Mouse (Mus musculus) lung, postnatal 36 days (tissue): ENCODE results near the gene Sh3kbp1.
A peak's percentile ranks its signal among the peaks of the same experiment; 100 is the strongest.

Source experiments
- DNase-seq: peaks from one replicate; pipeline ENCODE4 v3.0.0; 2022; ENCODE audit warnings: mixed read lengths

Sh3kbp1 gene

DNA sequence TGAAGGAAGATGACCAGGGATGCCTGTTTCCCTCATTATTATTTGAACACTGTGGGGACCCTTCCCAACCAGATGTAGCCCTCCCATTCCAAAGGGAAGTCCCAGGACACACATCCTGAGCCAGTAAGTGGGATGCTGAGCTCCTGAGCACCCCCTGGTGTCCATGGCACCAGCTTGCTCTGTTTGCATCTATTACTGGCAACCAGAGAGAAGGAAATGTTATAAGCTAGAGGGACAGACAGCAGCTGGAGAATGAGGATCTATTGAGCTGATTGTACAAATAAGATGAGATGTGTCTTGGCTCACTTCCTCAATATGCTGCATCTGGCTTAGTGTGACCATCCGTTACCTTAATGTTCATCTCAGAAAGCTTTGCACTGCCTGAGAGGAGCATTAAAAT, 124.8 kb downstream of the Sh3kbp1 start:
- peak; percentile 55 for DNase-seq

DNA sequence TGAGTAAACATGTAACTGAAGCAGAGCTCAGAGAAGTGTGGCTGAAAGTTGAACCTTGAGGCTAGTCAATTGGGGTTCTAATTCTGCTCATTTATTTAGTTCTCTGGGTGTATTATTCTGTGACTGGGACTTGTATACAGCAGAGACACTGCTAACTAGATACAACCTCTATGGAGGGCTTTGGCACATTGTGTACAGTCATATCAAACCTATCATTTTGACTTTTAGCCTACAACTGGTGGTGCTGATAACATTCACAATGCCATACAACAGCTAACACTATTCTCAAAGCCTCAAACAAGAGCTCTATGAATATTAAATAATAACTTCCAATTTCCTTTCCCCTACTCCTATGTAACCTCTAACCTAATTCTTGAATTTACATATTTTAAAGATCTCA, 129.2 kb downstream of the Sh3kbp1 start:
- no peak for DNase-seq

DNA sequence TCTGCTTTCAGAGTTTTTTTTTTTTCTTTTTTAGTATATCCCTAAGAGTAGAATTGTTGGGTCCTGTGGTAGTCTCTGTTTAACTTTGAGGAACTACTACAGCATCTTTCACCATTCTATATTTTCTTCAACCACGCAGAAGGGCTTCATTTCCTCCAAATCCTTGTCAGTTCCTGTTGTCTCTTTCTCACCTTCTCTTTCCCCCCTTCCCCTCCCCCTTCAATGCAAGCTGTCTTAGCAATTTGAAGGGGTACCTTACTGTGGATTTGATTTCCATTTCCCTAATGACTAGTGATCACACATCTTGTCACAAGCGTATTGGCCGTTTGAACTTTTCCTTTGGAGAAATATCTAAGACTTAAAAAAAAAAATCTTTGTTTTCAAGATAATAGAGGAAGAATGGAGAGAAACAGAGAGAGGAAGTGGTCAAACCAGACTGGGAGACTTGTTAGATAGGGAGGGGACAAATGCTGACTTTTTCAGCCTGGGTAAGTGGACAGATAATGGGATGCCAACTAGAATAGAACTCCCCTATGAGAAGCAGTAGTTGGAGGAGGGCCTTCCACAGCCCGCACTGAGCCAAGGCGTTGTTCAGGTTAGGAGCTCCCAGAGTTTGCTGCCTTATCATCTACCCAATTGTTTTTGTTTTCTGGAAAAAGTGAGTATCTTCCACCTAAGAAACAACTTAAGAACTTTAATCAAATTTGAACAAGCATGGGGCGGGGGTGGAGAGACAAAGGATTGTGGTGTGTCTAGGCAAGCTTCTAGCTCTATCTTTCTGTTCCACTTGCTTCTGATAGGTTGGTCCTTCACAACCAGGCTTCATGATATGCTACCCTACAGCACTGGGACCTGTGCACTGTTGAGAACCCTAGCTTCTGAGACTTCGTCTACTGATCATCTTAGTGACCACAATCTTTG, 130.1 kb downstream of the Sh3kbp1 start:
- DNase-seq = no peak

DNA sequence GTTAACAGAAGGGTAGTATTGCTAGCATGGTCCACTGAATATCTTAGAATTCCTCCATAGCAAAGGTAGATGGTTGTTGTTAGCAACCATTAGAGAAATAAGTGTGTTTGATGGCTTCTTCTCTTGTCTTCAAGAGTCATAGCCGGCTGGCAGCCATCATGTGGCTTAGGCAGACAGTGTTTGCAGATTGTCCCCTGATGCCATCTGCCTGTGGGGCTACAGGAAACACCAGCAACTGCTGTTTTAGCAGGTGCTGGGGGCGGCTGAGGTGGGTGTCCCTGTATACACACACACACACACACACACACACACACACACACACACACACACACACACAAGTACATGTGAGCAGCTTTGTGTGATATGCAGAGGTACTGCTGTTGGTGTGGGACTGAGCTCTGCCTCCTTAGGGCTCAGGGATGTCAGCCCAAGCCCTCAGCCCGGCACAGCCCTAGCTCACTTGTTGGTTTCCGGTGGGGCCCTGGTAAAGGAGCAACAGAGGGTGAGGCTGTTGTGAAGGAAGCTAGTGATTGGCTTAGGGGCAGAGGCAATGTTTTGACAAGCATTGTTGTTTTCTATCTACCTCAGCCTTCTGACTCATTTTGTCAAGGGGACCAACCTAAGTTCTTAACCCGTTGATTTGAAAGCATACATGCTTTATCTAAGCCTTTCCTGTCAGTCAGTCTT, 130.9 kb downstream of the Sh3kbp1 start:
- peak; percentile 11 for DNase-seq

DNA sequence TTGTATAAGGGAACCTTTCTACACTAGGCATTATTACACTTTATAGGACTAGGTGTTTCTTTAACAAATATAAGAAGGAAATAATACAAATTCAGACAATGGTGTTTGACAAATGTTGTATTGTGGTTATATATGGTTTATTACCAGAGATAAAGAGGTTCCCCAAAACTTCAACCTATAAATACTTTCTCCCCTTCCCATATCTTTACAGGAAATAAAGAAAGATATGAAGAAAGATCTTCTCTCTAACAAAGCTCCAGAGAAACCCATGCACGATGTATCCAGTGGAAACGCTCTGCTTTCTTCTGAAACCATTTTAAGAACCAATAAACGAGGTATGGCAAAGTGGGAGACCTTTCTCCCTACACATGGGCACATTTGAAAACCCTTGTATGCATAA, 136.7 kb downstream of the Sh3kbp1 start:
- DNase-seq = no peak

DNA sequence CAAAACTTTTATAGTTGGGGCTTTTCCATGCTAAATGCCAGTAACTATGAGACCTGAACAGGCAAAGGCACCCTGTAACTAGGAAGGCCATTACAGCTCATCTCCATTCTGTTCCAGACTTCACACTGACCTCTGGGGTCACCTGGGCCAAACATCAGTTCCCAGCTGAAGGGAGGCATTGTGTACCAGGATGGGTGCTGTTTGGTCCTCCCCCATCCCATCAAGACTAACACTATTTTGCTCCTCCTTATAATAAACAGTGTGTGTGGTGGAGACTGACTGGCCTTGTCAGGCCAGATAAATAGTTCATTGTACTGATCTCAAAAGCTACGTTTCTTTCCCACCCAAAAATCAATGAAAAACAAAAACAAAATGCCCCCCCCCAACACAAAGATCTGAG, 138.8 kb downstream of the Sh3kbp1 start:
- no peak for DNase-seq

DNA sequence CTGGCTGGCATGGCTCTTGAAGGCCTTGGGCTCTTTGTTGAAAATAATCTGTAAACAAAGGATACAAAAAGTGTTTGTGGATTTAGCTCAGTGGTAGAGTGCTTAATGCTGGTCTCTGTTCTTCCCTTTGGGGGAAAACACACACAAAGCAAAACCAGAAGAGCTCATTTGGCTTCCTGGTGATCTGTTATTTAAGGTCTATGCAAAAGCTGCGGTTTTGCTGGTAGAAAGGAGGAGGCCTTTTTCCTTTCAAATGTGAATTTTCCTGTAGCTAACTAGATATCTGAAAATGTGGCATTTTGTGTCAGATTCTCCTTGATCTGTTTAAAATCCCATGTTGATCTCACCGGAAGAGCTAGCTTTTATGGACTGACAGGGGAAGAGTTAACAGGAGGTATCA, 141.9 kb downstream of the Sh3kbp1 start:
- DNase-seq = no peak

DNA sequence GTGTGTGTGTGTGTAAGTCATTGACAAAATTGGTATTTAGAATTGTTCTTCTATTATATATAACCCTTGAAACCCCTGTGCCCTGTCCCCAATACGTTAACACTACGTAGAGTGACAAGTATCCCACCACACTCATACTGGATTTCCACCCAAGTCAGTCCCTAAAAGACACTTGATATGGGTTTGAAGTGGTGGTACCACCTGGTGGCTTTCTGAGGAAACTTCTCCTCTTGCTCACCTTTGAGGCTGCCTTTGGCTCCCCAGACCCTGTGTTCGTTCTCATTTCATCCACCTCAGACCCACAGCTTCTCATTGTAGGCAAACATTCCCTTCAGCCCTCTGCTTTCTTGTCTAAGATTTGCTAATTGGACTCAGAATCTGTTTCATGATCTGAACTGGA, 142.7 kb downstream of the Sh3kbp1 start:
- no peak for DNase-seq

DNA sequence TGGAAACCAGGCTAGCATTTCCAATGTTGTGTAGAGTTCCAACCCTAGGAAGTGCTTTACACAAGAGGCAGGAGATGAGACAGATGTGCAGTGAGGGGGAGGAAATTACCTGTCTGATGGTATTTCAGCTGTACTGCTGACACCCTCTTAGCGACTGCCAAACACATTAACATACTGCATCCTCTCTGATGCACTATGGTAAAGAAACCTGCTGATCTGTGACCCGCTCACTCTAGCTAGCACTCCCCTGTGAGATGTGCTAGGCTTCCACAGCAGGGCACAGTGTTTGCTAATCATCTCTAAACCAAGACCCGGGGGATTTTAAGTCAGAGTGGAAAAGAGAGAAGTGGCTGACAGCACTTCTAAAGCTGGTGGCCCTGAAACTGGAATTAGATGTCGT, 145.1 kb downstream of the Sh3kbp1 start:
- DNase-seq = no peak

DNA sequence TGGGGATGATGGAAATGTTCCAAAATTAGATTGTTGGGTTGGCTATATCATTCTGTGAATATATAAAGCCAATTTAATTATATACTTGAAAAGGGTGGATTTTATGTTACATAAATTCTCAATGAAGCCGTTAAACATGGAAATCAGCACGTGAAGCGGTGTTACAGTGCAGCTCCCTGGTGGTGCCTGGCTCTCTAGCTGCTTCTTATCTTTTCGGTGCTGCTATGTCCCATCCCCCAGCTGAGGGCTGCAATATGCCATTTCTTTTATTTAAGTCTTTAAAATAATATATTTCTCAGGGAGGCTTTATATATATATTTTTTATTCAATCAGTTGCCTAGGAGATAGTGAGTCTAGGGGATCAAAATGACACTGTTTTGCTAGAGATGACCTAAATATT, 148.0 kb downstream of the Sh3kbp1 start:
- no peak for DNase-seq

DNA sequence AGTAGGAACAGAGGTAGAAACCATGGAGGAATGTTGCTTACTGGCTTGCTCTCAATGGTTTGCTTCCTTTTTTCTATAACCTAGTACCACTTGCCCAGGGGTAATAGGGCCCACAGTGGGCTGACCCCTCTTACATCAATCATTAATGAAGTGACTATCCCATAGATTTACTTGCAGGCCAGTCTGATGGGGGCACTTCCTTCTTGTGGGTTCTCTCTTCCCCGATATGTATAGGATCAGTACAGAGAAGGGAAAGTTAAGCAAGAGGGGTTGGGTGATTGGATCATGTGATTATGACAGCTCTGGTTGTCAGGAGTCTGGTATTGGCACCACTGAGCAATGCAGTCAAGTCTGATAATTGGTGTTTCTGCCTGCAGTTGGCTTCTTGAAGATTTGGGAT, 151.7 kb downstream of the Sh3kbp1 start:
- peak; percentile 12 for DNase-seq

DNA sequence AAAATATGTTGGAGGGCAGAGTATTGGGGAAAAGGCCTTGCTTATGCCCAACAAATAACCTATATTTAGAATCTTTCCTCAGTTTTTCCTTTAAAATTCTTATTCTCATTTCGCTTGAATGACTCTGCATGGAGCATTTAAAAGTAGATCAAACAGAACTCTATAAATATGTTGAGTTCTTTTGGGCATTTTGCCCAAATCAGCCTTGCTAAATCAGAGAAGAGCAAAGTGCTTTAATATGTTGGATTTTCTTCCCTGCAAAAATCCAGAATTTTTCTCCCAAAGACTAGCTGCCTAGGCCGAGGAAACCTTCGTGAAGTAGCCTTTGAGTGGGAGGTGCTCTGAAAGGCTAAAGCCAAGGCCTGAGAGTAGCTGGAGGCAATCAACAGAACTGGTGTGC, 163.4 kb downstream of the Sh3kbp1 start:
- DNase-seq = no peak

DNA sequence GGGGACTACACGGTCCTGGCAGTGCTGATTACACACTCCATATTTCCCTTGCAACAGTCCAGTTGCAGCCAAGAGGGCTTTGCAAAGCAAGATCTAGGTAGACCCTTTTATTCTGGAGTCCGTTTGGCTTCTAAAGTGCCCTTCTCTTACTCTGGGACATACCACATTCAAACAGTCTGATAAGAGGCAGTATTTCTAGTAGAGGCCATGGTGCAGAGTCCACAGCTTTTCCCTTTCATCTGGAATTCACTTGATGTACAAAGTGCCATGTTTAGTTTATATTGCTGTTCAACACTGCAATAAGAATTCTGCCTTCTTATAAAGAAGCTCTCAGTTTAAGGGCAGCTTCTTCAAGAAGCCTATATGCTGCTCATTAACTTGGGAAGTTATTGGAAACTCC, 168.5 kb downstream of the Sh3kbp1 start:
- no peak for DNase-seq

DNA sequence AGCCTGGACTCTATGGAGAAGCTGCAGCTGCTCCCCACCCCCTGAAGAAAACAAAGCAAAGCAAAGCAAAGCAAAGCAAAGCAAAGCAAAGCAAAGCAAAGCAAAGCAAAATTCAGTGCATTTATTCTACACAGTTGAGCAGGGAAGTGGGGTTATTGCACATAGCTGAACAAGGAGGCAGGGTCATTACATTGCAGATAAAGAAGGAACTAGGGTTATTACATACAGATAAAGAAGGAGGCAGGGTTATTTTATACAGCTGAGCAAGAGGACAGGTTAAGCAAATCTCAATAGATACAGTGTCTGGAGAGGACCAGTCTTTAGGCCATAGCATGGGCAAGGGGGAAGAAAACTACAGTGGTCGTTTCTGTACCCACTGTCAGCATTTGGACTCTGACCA, 177.3 kb downstream of the Sh3kbp1 start:
- no peak for DNase-seq

DNA sequence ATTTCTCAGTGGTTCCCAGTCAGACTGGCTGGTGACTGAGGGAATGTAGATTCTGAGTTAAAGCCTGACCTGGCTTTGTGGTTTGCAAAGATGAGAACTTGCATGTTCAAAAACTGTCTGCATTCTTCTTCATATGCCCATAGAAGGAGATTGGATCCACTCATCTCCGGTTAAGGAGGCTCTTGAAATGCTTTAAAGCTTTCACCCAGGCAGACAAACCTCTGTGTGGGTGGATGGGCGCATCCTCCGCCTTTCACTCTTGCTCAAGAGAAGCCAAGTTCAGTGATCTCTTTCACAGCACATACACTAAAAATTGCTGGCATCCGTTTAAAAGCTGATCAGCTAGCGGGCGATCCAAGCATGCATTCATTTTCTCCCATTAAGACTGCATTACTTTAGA, 182.4 kb downstream of the Sh3kbp1 start:
- peak; percentile 17 for DNase-seq

DNA sequence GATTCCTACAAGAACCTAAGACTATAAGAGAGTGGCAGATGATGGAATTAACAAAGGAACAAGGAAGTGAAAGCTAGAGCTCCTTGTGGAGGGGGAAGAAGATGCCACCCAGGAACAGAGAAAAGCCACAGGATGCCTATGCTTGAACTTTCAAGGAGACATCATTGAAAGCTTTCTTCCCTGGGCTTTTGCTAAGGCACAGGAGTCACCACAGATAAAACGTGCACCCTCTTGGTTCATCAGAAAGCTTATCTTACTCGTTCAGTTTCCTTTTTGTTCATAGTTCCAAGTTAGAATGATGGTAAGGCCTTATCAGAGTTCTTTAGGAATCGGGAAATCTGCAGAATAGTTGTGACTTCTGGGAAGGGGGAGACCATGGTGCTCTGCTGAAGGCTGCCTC, 183.4 kb downstream of the Sh3kbp1 start:
- DNase-seq = no peak

DNA sequence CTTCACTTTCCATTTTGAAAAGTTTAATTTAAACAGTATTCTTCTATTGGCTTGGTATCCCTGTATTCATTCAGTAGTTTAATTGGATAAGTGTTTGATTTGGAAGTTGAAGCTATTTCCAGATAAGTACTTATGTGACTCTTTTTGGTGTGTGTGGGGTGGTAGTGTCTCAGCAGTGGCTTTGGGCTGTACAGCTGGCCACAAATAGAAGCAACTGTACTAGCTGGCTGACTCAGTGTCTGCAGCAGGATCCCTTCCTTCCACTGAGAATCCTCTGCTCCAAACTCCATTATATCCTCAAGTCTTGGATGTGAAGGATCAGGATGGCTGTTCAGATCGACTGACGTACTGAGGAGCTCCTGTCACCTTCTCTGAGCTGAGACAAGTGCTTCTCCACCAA, 190.4 kb downstream of the Sh3kbp1 start:
- DNase-seq = no peak

DNA sequence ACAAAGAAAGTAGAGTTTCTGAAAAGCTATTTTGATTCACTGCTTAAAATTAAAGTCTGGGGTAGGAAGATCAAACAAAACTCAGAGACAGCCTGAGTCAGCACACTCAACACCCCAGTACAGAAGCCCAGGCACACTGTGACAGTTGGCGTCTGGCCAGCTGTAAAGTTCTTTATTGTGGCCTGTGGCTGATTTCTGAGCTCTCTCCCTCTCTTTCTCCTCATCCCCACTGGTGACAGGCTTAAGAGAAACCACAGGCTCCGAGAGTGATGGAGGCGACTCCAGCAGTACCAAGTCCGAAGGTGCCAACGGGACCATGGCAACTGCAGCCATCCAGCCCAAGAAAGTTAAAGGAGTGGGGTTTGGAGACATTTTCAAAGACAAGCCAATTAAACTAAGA, 201.1 kb downstream of the Sh3kbp1 start:
- DNase-seq = no peak

DNA sequence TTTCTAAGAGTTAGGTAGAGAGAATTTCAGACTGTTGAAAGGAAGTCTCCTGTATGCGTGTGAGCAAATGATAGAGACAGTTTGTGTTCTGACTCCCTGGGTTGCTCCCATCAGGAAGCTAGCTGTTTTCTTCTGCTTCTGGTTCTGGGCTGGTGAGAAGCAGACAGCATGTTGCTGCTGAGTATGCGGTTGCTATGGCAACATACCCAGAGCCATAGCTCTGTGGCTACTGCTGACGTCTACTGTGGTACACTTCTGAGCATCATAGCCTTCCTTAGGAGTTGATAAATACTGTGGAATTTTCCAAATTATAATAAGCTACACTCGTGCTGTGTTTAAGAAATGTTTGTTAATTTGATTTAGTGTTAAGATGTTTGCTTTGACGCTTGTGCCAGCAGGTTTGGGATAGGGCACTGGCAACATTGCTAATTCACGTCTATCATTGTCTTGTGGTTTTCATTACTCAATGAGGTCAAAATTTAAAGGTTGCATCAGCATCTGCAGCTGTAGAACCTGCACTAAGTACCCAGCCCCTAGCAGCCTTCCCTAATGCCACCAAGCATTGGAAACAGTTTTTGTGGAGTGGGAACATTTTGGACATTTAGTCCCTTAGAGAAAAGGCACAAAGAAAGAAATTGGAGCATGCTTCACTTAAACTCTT, 202.2 kb downstream of the Sh3kbp1 start:
- peak; percentile 6 for DNase-seq

DNA sequence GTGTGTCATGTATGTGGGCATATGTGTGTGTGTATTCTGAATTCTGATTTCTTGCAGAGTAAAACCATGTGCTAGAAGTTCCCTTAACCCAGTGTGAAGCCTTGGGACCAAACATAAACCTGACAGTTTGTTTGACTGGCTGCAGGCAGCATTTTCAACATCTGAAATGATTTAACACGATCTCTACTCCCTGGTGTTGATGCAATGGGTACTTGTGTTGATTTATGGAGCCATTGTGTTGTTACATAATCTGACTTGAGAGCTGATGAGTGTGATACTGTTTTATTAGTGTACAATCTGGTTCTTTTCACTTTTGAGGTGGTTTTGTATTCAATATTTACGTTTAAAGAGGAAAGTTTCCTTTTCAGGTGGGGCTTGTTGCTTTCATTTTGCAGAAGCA, 204.1 kb downstream of the Sh3kbp1 start:
- no peak for DNase-seq

DNA sequence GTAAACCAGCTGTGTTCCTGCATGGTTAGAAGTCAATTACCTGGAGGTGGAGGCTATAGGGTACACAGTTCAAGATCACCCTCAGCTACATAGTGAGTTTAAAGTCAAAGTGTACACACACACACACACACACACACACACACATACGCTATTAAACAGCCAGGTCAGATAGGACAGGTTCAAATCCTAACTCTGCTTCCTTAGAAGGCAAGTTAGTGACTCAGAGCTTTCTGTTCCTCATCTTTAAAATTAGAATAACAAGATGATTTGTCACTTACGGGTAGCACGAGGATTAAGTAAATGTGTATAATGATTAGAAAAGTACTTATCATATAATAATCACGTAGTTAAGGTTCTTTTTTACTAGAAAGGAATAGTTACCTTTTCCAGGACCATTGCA, 208.2 kb downstream of the Sh3kbp1 start:
- DNase-seq = no peak

DNA sequence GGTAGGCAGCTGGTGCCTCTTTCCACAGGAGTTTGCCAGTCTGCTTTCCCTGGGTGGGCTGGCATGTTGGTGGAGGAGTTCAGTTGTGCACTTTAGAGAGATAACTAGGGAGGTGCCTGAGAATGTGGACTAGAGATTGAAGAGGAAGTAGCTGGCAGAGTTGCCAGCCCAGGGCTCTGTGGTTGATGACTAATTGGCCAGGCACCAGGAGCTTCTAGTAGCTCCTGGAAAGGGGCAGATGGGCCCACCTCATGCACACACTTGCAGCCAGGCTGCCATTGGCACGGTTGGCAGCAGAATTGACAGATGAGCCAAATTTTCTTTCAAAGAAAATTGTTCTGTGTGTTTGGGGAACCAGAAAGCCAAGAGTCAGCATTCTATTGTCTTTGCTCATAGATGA, 210.3 kb downstream of the Sh3kbp1 start:
- DNase-seq = peak; percentile 42

DNA sequence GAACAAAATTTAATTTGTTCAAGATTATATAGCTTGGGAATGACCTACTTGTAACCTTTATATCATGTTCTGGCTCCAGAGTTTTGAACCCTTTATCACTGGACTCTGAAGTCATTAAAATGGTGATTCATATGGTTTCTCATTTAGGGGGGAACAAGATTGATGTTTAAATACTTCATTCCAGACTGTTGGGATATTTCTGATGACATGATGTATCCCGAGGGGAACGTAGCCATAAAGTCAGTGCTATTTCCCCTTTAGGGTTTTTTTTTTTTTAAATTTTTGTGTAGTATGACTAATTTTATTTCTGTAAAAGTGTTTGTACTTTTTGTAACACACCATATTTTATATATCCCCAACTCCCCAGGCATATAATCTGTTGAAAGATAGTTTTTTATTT, 212.7 kb downstream of the Sh3kbp1 start:
- no peak for DNase-seq

DNA sequence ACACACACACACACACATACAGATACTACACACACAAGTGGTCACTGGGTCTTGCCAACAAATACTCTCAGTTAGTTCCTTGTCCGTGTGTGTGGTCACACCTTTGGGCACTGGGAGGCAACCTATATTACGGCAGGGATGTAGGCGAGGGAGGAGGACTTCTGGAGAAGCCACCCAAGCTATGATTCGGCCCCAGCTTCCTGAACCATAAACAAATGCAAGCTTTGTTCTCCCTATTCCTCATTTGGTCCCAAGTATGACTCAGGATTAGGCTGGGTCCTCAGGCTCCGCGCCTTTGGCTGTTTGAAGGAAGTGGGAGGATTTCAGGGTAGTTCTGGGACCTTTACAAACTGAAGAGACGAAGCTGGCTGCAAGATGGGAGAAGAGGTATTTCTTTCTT, 213.2 kb downstream of the Sh3kbp1 start:
- DNase-seq = peak; percentile 4
